In genomic region chr5:114978888-114979249, GRCm38 (mm10) we compare ENCODE assay signal across 8 mouse cellular contexts. TPM values are rescaled to one million over a fixed set of nuclear protein-coding genes. Genes with fewer than 3 reads are reported as not detected.
A peak's percentile ranks its signal among the peaks of the same experiment; 100 is the strongest.
DNase-seq lines count a peak whose midpoint lies in the region; ATAC-seq and TF ChIP-seq lines count a peak whose summit lies in the region.

No protein-coding gene starts in this region.

- H3K9ac ChIP-seq in heart, embryonic 12.5 days: peak overlapping the region; percentile 63; the same call in 1 of the 2 replicates
- H3K9ac ChIP-seq in hindbrain, embryonic 16.5 days (ENCODE audit: low read depth, low read length): 0 out of 2 replicates have a peak overlapping the region, but pooled peaks have one; percentile 18
- peak overlapping the region; percentile 50 for H3K9ac ChIP-seq in liver, postnatal 0 days (replicated peaks)
- H3K9ac ChIP-seq in stomach, embryonic 15.5 days: no peak overlapping the region

- WGBS in heart, embryonic 12.5 days: 6% methylated on average over 6 of the region's 6 CpGs
- WGBS in hindbrain, embryonic 16.5 days: 5% methylated on average over 6 of the region's 6 CpGs
- WGBS in liver, postnatal 0 days (ENCODE audit: insufficient replicate concordance): 6% methylated on average over 6 of the region's 6 CpGs
- 12% methylated on average over 6 of the region's 6 CpGs for WGBS in stomach, embryonic 15.5 days

- no peaks in the 10 kb centered on the region for H3K27me3 ChIP-seq in heart, embryonic 12.5 days (replicated peaks)
- H3K27me3 ChIP-seq in E14TG2a.4 (ENCODE audit: insufficient read depth, low read length): no peaks in the 10 kb centered on the region
- H3K27me3 ChIP-seq in hindbrain, embryonic 16.5 days (replicated peaks; ENCODE audit: control insufficient read depth, insufficient read depth, low read length): no peaks in the 10 kb centered on the region
- H3K27me3 ChIP-seq in liver, postnatal 0 days (ENCODE audit: insufficient read depth, low read length): no peaks in the 10 kb centered on the region
- H3K27me3 ChIP-seq in stomach, embryonic 15.5 days (replicated peaks): no peaks in the 10 kb centered on the region

- intact Hi-C loops in heart, postnatal 36 days (cut with DNase I): loop anchor here (1.0 to 10.0 kb wide), 5 partner anchors 32 to 466 kb away; partner anchors contain the start of genes Pop5 and Sppl3

- no peak overlapping the region for H3K27ac ChIP-seq in heart, embryonic 12.5 days (ENCODE audit: poor library complexity, severe bottlenecking)
- H3K27ac ChIP-seq in hindbrain, embryonic 16.5 days (ENCODE audit: low read depth, low read length): peak overlapping the region; percentile 17; the same call in 1 of the 2 replicates
- peak overlapping the region; percentile 41; the same call in 1 of the 2 replicates for H3K27ac ChIP-seq in liver, postnatal 0 days (ENCODE audit: low read depth)
- H3K27ac ChIP-seq in stomach, embryonic 15.5 days: no peak overlapping the region

- H3K36me3 ChIP-seq in heart, embryonic 12.5 days: no peaks in the 10 kb centered on the region
- no peaks in the 10 kb centered on the region for H3K36me3 ChIP-seq in E14TG2a.4 (ENCODE audit: insufficient read depth, low read length)
- H3K36me3 ChIP-seq in hindbrain, embryonic 16.5 days (ENCODE audit: control insufficient read depth, insufficient read depth, low read length): no peaks in the 10 kb centered on the region
- no peaks in the 10 kb centered on the region for H3K36me3 ChIP-seq in liver, postnatal 0 days (replicated peaks; ENCODE audit: insufficient read depth, low read length)
- no peaks in the 10 kb centered on the region for H3K36me3 ChIP-seq in stomach, embryonic 15.5 days

- H3K4me3 ChIP-seq in heart, embryonic 12.5 days: peak overlapping the region; percentile 53
- peak overlapping the region; percentile 73 for H3K4me3 ChIP-seq in E14TG2a.4 (replicated peaks; ENCODE audit: low read length)
- H3K4me3 ChIP-seq in hindbrain, embryonic 16.5 days (ENCODE audit: low read length): peak overlapping the region; percentile 42; the same call in 1 of the 2 replicates
- H3K4me3 ChIP-seq in liver, postnatal 0 days (ENCODE audit: low read depth, low read length): peak overlapping the region; percentile 49
- H3K4me3 ChIP-seq in stomach, embryonic 15.5 days (replicated peaks): peak overlapping the region; percentile 43

- TF ChIP-seq EP300 in liver, postnatal 0 days (IDR thresholded peaks at IDR 0.05; ENCODE audit: low read depth): no peak

- H3K4me2 ChIP-seq in heart, embryonic 12.5 days: peak overlapping the region; percentile 92
- H3K4me2 ChIP-seq in hindbrain, embryonic 16.5 days (ENCODE audit: low read length): peak overlapping the region; percentile 92
- H3K4me2 ChIP-seq in liver, postnatal 0 days (ENCODE audit: low read depth, low read length): peak overlapping the region; percentile 90
- peak overlapping the region; percentile 87 for H3K4me2 ChIP-seq in stomach, embryonic 15.5 days

- no peak for DNase-seq in heart, postnatal 36 days
- DNase-seq in embryo, embryonic 11.5 days (ENCODE audit: low read depth, low spot score): peak; percentile 27
- peak; percentile 40 for DNase-seq in liver, postnatal 0 days

- TF ChIP-seq CTCF in E14TG2a.4 (conservative IDR thresholded peaks at IDR 0.05; ENCODE audit: low read length): no peak
- TF ChIP-seq CTCF in liver, postnatal 0 days (IDR thresholded peaks at IDR 0.05; ENCODE audit: low read depth): no peak

- H3K9me3 ChIP-seq in heart, embryonic 12.5 days (replicated peaks): peaks cover 3% of the 10 kb centered on the region; the same call in 1 of the 2 replicates
- H3K9me3 ChIP-seq in E14TG2a.4 (ENCODE audit: low read length): no peaks in the 10 kb centered on the region
- no peaks in the 10 kb centered on the region for H3K9me3 ChIP-seq in hindbrain, embryonic 16.5 days (ENCODE audit: control insufficient read depth, low read length)
- H3K9me3 ChIP-seq in liver, postnatal 0 days (ENCODE audit: low read length): no peaks in the 10 kb centered on the region
- H3K9me3 ChIP-seq in stomach, embryonic 15.5 days: no peaks in the 10 kb centered on the region

- peaks cover 12% of the 10 kb centered on the region for H3K4me1 ChIP-seq in heart, embryonic 12.5 days (replicated peaks)
- peaks cover 30% of the 10 kb centered on the region for H3K4me1 ChIP-seq in E14TG2a.4 (replicated peaks; ENCODE audit: low read depth, low read length)
- H3K4me1 ChIP-seq in hindbrain, embryonic 16.5 days (ENCODE audit: control insufficient read depth, insufficient read depth, low read depth, low read length): peaks cover 8% of the 10 kb centered on the region
- H3K4me1 ChIP-seq in liver, postnatal 0 days (ENCODE audit: insufficient read depth): peaks cover 18% of the 10 kb centered on the region; the same call in 1 of the 2 replicates
- H3K4me1 ChIP-seq in stomach, embryonic 15.5 days: peaks cover 11% of the 10 kb centered on the region

- ATAC-seq in heart, embryonic 12.5 days (ENCODE audit: insufficient number of reproducible peaks, low FRiP score): no peak
- peak; percentile 37 for ATAC-seq in hindbrain, embryonic 16.5 days
- ATAC-seq in liver, postnatal 0 days: peak; percentile 55
- no peak for ATAC-seq in stomach, embryonic 15.5 days (ENCODE audit: insufficient read depth, low FRiP score, low read depth)
- ATAC-seq in monocyte, adult 5-6 weeks (replicated peaks; ENCODE audit: insufficient number of reproducible peaks, low FRiP score, low TSS enrichment, poor library complexity, severe bottlenecking): no peak

RNA-seq across cellular contexts. Expression of gene Hnf1a, which starts 8.0 kb away (rescaled TPM):
- 0.05 and 0.19 TPM in 2 replicates for polyA plus RNA-seq in heart, embryonic 12.5 days (2016; fragmentation: Nextera tagmentation; extraction: Ambion mirVana)
- total RNA-seq in heart, postnatal 36 days (2021): not detected
- not detected in 2 replicates for polyA plus RNA-seq in hindbrain, embryonic 16.5 days (2015; fragmentation: Nextera tagmentation; extraction: Ambion mirVana)
- polyA plus RNA-seq in liver, postnatal 0 days (2015; fragmentation: Nextera tagmentation; extraction: Ambion mirVana): 5.6 and 7.0 TPM in 2 replicates
- polyA plus RNA-seq in stomach, embryonic 15.5 days (2015; fragmentation: Nextera tagmentation; extraction: Ambion mirVana): 11.2 and 16.2 TPM in 2 replicates
- total RNA-seq in monocyte, adult 5-6 weeks (2017): not detected in 3 replicates

RNA-seq across cellular contexts. Expression of gene Sppl3, which starts 32.1 kb away (rescaled TPM):
- polyA plus RNA-seq in heart, embryonic 12.5 days (2016; fragmentation: Nextera tagmentation; extraction: Ambion mirVana): 18.2 and 18.9 TPM in 2 replicates
- 10 to 100 TPM; 33.0 to 35.8 TPM for total RNA-seq in heart, postnatal 36 days (2021)
- polyA plus RNA-seq in hindbrain, embryonic 16.5 days (2015; fragmentation: Nextera tagmentation; extraction: Ambion mirVana): 17.3 and 19.1 TPM in 2 replicates
- 9.2 and 11.5 TPM in 2 replicates for polyA plus RNA-seq in liver, postnatal 0 days (2015; fragmentation: Nextera tagmentation; extraction: Ambion mirVana)
- 31.5 and 34.2 TPM in 2 replicates for polyA plus RNA-seq in stomach, embryonic 15.5 days (2015; fragmentation: Nextera tagmentation; extraction: Ambion mirVana)
- total RNA-seq in monocyte, adult 5-6 weeks (2017): 29.9 to 52.1 TPM (median 44.8 TPM) in 3 replicates

RNA-seq across cellular contexts. Expression of gene 2210016L21Rik, which starts 36.9 kb away (rescaled TPM):
- 37.2 and 40.9 TPM in 2 replicates for polyA plus RNA-seq in heart, embryonic 12.5 days (2016; fragmentation: Nextera tagmentation; extraction: Ambion mirVana)
- total RNA-seq in heart, postnatal 36 days (2021): 10 to 100 TPM; 29.9 to 30.1 TPM
- 125 and 142 TPM in 2 replicates for polyA plus RNA-seq in hindbrain, embryonic 16.5 days (2015; fragmentation: Nextera tagmentation; extraction: Ambion mirVana)
- polyA plus RNA-seq in liver, postnatal 0 days (2015; fragmentation: Nextera tagmentation; extraction: Ambion mirVana): 10.4 and 15.3 TPM in 2 replicates
- 52.4 and 57.4 TPM in 2 replicates for polyA plus RNA-seq in stomach, embryonic 15.5 days (2015; fragmentation: Nextera tagmentation; extraction: Ambion mirVana)
- 4.2 to 13.3 TPM (median 8.5 TPM) in 3 replicates for total RNA-seq in monocyte, adult 5-6 weeks (2017)

RNA-seq across cellular contexts. Expression of gene Oasl1, which starts 55.8 kb away (rescaled TPM):
- 0.46 and 0.65 TPM in 2 replicates for polyA plus RNA-seq in heart, embryonic 12.5 days (2016; fragmentation: Nextera tagmentation; extraction: Ambion mirVana)
- 1 to 10 TPM; 1.0 to 1.8 TPM for total RNA-seq in heart, postnatal 36 days (2021)
- 0.26 and 0.31 TPM in 2 replicates for polyA plus RNA-seq in hindbrain, embryonic 16.5 days (2015; fragmentation: Nextera tagmentation; extraction: Ambion mirVana)
- 2.2 TPM in 2 replicates for polyA plus RNA-seq in liver, postnatal 0 days (2015; fragmentation: Nextera tagmentation; extraction: Ambion mirVana)
- polyA plus RNA-seq in stomach, embryonic 15.5 days (2015; fragmentation: Nextera tagmentation; extraction: Ambion mirVana): 0.90 and 1.2 TPM in 2 replicates
- total RNA-seq in monocyte, adult 5-6 weeks (2017): 0.95 to 2.6 TPM (median 1.5 TPM) in 3 replicates

Comparison
In these comparisons a context has a peak if more than half of its experiments do, and no peak if none do; other contexts are left out.
1. ATAC-seq: peak in hindbrain, embryonic 16.5 days (single experiment) and liver, postnatal 0 days (single experiment); none in heart, embryonic 12.5 days (single experiment), stomach, embryonic 15.5 days (single experiment) and monocyte, adult 5-6 weeks (single experiment).
2. H3K27ac ChIP-seq: peak in hindbrain, embryonic 16.5 days (single experiment) and liver, postnatal 0 days (single experiment); none in heart, embryonic 12.5 days (single experiment) and stomach, embryonic 15.5 days (single experiment).
3. DNase-seq: peak in embryo, embryonic 11.5 days (single experiment) and liver, postnatal 0 days (single experiment); none in heart, postnatal 36 days (0 of 2).
4. Peak in every context shown above with its lines, with median percentiles within 50 percentile points of each other: H3K4me2 ChIP-seq and H3K4me3 ChIP-seq.